Mouse (Mus musculus): Measurements from ENCODE around the gene Hyal3.
A peak's percentile ranks its signal among the peaks of the same experiment; 100 is the strongest.

The Hyal3 gene

DNA sequence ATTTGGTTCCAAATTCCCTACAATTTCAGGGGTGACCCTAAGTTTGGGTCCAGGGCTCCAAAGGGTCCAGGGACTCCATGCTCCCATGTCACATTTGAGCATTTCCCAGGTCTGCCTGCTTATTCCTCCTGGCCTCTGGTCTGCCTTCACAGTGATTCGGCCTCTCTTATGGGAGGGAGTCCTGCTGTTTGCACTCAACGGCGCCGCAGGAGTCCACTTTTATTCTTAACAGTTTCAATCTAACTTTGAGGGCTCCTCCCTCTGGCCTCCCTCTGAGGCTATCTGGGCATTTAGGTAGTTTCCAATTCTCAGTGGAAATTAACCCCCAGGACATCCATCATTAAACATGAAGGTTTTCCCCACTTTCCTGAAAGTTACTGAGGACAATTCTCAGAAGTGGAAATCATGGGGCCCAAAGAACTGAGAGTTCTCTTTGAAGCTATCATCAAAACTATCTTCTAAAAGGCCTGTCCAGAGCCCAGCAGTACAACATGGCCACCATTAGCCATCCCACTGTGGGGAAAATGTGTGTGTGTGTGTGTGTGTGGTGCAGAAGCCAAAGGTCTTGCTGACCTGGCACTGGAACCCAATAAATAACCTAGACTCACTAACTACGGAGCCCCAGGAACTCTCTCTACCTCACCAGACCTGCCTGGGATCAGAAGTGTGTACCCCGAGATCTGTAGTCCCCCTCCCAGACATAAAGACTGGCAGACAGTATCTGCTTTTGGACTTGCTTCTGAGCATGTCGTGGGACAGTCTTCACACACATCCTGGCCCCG, 13.9 kb downstream of the Hyal3 start:
- no peak for DNase-seq (ENCODE audit: low spot score in 2 of 2)

DNA sequence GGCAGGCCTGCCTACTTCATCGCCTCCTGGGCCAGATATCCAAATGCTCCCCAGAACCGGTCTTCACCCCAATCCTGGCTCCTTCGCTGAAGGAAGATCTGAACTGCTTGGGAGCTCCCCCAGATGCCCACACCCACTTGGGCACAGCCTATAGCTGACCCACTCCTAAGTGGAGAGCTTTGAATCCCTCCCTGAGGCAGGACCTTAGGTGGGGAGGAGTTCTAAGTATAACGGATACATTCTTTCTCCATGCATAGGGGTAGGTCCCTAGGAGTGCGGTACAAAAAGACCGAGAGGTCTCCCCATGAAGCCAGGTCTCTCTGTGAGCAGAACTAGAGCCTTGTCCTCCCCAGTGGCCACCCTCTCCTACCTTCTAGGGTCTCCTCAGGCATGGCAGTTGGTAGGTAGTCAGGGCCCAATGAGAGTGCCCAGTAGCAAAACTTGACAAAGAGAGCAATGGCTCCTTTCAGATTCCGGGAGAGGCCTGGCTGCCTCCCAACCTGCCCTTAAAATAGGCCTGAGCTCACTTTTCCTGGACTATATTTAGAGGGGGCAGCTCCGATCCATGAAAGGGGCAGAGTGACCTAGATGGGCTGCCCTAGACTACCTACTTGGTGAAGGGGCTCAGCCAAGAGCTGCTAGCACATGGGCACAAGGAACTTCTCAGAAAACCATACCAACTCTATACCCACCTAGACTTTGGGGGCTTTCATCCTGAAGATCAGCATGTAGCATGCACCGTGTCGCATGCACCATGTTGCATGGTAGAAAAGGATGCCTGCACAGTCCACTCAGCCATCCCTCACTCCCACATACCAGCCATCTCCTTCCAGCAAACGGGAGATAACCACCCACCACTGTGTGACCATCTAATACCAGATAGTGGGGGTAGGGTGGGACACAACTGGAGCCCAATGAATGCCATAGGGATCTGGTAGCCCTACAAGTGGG, 16.3 kb downstream of the Hyal3 start:
- no peak for DNase-seq (ENCODE audit: low spot score in 2 of 2)

DNA sequence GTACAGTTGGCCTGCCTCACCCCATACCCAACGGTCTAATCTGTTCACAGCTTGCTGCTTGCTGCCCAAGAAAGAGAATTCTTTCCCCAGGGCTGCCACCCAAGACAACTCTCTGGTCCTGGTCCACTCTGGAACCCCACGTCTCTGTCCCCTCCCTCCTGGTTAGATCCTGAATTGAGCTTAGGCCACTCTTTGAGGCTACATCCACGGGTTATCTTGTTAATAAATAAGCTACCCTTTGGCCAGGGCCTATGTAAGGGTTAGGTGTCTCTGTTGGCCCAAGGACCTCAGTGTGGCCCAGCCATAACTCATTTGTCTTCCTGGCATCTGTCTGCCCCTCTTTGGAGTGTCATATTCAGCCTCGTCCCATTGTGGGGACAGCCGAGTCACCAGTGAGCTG, 17.8 kb downstream of the Hyal3 start:
- DNase-seq (ENCODE audit: low spot score in 2 of 2): no peak

DNA sequence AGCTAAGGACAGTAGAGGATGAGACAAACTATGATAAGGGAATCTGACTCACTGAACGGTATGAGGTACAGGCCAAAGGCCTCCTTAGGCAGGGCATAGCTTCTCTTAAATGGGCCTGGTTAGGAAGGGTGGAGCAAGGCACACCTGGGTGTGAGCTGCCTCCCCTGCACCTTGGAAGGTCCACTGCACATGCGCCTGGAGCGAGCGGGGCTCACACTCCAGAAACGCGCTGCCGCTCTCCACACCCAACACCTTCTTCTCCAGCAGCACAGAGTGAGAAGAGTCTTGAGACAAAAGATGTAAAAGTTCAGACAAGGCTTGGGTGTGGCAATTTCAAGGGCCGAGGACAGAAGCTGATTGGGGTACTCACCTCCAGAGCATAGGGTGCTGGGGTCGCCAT, 18.8 kb downstream of the Hyal3 start:
- DNase-seq (ENCODE audit: low spot score in 2 of 2): no peak

DNA sequence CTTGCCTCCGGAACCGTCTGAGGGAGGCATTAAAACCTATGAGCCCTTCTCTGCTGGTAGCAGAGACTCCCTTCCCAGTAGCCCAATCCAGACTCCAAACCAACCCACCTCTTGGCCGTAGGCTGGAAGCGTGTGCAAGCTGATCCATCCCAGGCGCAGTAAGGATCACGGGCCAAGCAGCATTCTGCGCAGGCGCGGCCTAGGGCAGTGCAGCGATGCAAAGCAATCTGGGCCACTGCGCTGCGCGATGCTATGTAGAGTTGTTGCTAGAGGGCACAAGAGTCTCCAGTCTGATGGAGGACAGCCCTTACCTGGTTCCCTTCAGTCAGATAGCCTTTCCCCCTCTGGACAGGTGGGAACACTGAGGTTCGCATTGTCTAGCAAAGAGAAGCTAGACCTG, 19.2 kb downstream of the Hyal3 start:
- peak in 1 of 2 experiments; percentile 40 for DNase-seq (ENCODE audit: low spot score in 2 of 2)

DNA sequence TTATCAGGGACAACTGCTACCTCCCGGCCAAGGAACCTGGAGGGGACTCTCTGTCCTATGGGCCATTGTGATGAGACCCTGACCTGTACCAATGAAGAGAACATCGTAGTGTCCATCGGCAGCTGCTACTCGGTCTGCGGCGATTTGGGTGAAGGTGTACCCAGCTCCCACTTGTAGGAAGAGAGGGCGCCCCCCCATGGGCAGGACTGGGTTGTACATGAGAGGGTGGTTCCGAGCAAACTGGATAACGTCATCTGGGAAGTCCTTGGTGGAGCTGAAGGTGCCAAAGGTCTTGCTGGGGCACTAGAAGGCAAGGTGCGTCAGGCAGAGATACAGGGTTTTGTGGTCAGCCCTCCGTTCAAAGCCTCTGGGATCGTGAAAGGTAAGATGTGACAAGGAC, 20.1 kb downstream of the Hyal3 start:
- no peak for DNase-seq (ENCODE audit: low spot score in 2 of 2)

DNA sequence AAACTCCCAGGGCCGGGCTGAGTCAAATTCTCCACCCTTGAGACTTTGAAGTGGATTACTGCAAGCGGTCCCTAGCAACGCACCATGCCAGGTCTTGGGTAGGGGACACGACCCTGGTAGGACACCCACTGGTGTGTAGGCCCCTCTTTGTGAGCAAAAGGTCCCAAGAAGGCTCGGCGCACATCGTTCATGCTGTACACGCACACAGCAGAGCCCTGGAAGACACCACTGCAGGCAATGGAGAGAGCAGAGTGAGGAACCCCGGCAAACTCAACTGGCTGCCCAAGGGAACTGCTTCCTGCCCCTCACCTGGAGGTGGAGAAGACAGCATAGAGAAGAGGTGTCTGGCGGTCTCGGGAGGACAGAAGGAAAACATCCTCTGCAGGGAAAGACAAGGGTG, 20.7 kb downstream of the Hyal3 start:
- DNase-seq (ENCODE audit: low spot score in 2 of 2): no peak

DNA sequence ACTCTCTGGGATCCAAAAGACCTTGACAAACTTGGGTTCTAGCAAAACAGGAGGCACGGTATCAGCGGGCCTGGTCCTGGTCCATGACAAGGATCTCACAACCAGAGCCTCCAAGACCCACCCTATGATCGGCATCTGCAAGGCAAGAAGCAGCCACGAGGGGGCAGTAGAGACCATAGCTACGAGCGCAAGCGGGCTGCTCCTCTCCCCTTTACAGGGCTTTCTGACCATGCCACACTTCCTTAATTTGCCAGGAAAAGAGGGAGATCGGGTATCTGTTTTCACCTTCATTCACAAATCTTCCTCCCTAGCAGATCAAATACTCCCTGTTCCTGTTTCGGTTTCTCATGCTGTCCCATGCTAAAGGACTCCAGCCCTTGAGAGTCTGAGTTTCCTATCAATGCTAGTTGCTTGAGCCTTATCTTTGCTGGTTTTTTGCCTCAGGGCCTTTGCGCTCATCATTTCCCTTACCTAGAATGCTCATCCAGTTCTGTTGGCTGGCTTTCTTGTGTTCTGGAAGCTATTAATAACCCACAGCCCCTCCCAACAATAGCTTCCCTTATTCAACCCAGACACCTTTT, 21.5 kb downstream of the Hyal3 start:
- DNase-seq (ENCODE audit: low spot score in 2 of 2): peak; percentile 91 to 96

DNA sequence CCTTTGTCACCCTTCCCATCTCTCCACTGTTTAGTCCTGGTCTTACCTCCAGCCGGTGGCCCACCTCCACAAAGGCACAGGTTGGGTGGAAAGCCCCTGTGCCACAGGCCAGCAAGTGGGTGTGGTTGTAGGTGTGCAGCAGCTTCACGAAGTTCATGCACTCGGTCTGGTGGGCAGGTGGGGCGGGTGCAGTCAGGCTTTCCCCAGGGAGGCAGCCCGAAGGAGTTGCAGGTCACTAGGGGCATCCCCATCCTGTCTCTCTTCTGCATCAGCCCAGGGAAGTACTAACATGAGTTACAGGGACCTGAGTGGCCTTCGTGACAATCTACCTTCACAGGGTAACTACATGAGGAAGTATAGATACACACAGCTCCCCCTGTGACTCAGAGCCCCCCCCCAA, 22.6 kb downstream of the Hyal3 start:
- no peak for DNase-seq (ENCODE audit: low spot score in 2 of 2)

DNA sequence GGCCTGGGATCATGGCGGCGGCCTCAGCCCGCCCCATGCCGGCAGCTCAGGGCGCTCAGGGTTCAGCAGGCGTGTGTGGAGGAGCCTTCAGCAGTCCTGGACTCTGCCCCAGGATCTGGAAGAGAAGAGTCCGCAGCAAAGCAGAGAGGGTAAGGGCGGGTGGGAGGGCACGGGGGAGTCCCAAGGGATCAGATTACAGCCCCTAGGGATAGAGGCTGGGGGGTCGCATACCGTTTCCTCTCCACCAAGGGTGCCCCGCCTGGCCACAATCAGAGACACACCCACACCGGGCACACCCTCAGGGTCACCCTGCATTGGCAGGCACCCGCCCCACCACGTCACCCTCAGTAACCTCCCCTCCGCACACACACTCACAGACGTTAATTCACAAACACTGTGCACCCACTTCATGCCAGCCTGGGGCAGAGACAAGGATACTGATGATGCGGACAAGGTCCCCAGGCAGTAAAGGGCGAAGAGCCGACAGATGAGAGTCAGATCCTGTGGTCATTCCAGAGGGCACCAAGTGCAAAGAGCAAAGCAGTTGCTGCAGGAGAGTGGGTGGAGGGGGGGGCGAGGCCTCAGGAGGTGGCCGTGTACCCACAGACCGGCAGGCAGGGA, 24.5 kb downstream of the Hyal3 start:
- no peak for DNase-seq (ENCODE audit: low spot score in 2 of 2)

DNA sequence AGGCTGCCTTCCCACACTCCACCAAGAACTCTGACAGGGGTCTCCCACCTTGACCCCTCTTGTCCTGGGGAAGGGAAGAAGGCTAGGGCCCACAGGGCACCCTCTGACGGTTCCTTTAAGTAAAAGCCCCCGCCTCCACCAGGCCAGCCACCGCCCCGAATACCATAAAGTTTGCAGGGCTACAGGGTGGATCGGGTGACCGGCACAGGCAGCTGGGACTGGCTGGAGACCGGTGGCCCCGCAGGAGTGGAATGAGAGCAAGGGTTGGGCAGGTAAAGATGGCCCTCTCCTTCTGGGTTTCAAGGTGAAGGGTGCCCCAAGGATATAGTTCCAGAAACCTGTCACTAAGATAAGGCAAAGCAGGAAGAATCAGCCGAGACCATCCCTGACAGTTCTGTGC, 26.0 kb downstream of the Hyal3 start:
- DNase-seq (ENCODE audit: low spot score in 2 of 2): no peak

DNA sequence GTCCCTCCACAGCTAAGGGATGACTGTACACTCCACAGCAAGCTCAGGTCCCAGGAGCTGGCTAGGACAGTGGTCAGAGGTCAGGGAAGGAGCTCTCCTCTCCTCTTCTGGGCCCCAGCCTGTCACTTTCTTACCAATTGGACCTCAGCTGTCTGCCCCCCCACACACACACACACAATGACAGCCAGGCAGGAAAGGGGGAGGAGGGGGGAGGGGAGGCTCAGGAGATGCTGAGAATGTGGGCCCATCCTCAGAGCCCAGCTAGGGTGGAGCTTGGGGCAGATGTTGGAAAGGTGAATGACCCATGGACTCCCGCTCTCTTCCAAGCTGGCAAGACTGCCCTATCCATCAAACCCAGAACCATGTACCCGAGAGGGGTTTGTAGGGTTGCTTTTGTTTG, 26.4 kb downstream of the Hyal3 start:
- no peak for DNase-seq (ENCODE audit: low spot score in 2 of 2)

DNA sequence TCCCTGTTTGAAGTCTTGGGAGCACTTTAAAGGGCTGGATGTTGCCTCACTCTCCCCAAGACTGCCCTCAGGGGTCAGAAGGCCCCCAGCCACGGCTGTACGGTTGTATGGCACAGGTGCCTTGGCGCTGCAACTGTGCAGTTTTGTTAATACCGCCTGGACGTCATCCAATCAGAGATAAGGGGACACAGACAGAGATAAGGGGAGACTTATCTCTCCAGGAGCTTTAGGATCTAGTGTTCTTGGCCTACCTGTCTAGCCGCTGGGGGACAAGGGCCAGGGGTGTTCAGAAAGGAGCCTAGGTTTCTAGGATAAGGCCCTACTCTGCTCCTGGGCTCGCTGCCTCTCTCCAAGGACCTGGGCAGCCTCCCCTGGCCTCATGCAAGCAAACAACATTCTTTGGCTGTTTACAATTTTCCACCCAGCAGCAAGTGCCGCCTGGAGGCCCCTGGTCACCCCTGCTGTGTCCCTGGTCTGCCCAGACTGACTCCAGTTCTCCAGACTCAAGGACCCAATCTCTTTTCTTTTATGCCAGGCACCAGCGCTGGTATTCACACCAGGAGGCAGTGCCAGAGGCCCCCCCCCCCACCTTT, 27.1 kb downstream of the Hyal3 start:
- DNase-seq (ENCODE audit: low spot score in 2 of 2): no peak

DNA sequence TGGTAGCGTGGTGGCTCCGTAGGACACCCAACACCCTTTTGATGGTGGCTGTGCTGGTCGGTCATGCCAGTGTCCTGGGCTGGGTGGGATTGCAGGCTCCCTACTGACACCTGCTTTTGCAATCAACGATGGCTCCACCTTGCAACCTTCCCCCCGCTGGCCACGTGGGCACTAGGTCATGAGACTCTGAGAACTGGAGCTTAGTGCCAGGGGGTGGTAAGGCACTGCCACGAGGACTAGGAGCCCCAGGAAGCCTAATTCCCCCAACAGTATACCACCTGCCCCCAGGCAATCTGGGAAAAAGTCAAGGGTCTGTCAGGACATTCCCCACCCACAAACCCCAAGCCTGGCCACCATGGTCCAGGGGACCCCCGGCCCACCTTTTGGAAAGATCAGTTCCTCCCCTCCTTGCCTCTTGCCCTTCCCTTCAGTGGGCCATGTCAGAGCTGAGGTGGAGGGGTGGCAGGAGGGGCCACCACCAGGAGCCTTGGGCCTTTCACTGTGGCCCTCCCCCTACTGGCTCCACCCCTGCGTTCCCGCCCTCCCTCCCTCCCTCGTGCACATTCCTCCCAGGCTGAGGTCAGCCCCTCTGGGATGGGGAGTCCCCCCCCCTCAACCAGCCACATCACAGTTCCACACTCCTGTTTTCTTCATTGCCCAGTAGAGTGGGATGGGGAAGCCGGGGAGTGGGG, 28.3 kb downstream of the Hyal3 start, which contains the start of gene Sema3b:
Gene Sema3b, minus strand, starts transcription at position 489 of the 692 bp plus-strand sequence.
- DNase-seq (ENCODE audit: low spot score in 2 of 2): no peak

DNA sequence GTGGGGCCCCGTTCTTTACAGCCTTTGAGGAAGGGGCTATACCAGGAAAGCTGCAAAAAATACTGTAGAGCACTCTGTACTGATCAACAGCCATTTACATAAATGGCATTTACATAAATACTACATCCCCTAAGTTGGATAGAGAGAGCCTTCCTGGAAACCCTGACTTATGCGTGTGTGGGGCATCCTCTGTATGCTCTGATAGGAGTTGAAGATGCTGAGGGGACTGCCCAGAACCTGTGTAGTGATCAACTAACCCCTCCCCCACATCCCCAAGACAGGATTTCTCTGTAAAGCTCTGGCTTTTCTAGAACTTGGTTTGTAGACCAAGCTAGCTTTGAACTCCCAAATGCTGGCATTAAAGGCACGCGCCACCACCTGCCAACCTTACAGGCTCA, 28.8 kb downstream of the Hyal3 start:
- DNase-seq (ENCODE audit: low spot score in 2 of 2): no peak

DNA sequence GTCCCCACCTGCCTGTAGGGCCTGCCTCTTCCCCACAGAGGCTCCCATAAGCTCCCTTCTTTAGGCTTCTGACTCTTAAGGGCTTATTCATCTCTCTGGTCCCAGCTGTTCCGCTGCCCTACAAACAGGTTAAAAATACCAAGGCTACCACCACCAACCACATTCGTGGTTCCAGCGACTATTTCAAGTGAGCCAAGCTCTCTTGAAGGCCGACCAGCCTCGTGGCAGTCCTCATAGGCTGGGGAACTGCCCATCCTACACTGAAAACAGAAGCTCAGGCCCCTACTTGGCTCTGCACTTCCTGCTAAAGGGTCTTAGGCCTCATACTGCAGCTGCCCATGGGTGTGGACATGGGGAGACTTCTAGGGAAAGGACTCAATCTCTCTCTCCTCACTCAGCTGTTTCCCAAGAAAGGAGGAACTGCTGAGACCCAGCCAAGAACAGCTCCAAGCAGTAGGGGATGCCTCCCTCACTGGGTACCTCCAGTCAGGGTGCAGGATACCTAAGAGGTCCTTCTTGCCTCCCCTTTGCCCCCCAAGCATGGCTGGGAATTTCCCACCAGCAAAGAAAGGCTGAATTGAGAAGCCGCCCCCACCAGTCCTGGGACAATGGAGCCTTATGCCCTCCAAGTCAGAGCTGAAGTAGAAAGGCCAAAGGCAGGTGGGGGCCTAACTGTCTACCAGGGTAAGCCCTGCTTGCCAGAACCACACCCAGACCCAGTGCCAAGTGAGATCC, 31.0 kb downstream of the Hyal3 start:
- DNase-seq (ENCODE audit: low spot score in 2 of 2): peak in 1 of 2 experiments; percentile 34

DNA sequence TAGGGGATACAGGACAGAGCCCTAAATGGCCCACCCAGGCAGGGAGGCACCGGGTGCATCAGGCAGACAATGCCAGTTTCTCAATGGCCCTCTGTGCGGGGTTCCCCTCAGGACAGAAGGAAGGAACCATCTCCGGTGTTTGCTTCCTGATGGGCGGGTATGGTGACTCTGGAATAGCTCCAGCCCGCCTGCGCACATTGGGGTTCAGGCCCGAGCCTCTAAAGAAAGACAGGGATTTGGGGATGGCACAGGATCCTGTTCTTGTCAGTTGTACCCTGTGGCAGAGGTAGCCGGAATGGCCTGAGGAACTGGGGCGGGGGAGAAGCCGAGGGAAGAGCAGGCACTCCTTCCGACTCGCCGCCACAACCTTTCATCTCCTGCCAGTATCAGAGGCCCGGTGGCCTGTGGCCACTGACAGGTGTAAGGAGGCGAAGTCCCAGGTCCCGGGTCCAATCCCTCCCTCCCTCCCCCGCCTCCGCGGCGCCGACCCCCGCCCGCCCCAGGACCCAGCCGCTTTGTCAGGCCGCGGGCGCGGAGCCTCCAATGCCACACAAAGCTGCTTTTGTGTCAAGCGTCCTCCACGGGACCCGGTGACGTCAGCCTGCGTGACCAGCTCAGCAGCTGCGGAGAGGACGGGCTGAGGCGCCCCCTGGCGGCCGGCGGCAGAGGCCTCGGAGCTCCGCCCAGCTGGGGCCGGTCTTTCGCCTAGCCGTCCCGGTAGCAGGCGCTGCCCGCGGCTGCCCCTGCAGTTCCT, 31.8 kb downstream of the Hyal3 start:
- DNase-seq (ENCODE audit: low spot score in 2 of 2): peak; percentile 98

DNA sequence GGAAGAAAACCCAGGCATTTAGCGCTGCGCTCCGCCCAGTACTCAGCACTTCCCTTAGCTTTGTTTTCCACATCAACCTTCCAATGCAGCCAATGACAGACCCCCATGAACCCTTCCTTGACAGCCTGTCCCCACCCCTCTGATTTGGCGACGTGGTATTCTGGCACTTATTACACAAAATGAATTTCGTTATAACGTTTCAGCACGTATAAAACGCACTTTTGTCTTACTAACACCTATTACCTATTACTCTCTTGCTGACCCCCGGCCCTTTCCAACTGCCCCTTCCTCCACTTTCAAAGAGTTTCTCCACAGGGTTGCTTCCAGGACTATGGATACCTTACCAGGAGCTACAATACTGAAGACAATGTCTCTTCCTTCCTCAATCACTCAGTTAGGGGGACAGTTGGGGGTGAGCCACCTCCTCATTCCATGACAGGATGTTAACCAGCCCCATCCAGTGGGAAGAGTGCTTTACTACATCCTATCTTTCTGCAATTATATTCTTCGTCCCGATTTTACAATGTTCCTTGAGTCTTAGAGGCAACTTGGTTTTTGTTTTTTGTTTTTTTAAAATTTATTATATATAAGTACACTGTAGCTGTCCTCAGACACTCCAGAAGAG, 32.4 kb downstream of the Hyal3 start:
- no peak for DNase-seq (ENCODE audit: low spot score in 2 of 2)

DNA sequence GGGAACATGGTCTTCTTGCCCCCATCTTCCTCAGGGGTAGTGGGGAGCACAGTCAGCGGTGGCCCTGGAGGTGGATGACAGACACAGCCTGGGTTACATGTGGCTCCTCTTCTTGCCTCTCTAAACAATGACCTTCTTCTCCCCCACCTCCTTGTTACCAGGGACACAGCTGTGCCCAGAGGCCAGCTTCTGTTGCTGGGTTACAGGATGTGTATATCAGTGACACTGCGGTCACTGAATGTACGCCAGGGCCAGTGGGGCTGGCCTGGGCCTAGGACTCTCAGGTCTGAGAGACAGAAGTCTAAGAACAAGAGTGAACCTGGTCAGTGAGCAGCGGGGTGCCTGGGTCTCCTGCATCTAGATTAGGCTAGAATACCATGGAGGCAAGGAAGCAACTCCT, 34.4 kb downstream of the Hyal3 start:
- no peak for DNase-seq (ENCODE audit: low spot score in 2 of 2)

All from right cerebral cortex, adult 2 months (tissue).